Mouse (Mus musculus) stomach, embryonic 14.5 days (tissue): ENCODE results near the gene Dpf2. TPM values are rescaled to one million over a fixed set of nuclear protein-coding genes. Genes with fewer than 3 reads are reported as not detected.

Source experiments
- ATAC-seq: fragments of 200-750 bp; cut with Nextera tagmentation; 2 replicates; pipeline ENCODE4 v1.8.0; 2017; ENCODE audit warnings: low read depth, moderate TSS enrichment; ENCODE audit not compliant: insufficient number of reproducible peaks, insufficient read depth, low FRiP score
- H3K27ac ChIP-seq: fragments of 300-500 bp; sonication (generic); 2 replicates; pipeline ENCODE4 v1.5.1; 2014; ENCODE audit warnings: mild to moderate bottlenecking, low read length, moderate library complexity, mixed read lengths
- H3K27me3 ChIP-seq: fragments of 300-500 bp; sonication (generic); 2 replicates; pipeline ENCODE4 v1.6.1; 2014; ENCODE audit warnings: low read length, control low read depth, mixed read lengths; ENCODE audit not compliant: control insufficient read depth, insufficient read depth
- H3K36me3 ChIP-seq: fragments of 300-500 bp; sonication (generic); 2 replicates; pipeline ENCODE4 v1.6.1; 2014; ENCODE audit warnings: mild to moderate bottlenecking, control low read depth, low read length, moderate library complexity, mixed read lengths; ENCODE audit not compliant: control insufficient read depth, insufficient read depth
- H3K4me1 ChIP-seq: fragments of 300-500 bp; sonication (generic); 2 replicates; pipeline ENCODE4 v1.6.1; 2014; ENCODE audit warnings: low read length, control low read depth, mixed read lengths; ENCODE audit not compliant: control insufficient read depth, insufficient read depth
- H3K4me2 ChIP-seq: fragments of 300-500 bp; sonication (generic); replicated peaks from 2 replicates; pipeline ENCODE4 v1.6.1; 2014; ENCODE audit warnings: low read depth, low read length, control low read depth
- H3K4me3 ChIP-seq: fragments of 300-500 bp; sonication (generic); 2 replicates; pipeline ENCODE4 v1.5.1; 2014; ENCODE audit warnings: low read depth, low read length, control low read depth
- H3K9ac ChIP-seq: fragments of 300-500 bp; sonication (generic); replicated peaks from 2 replicates; pipeline ENCODE4 v1.6.1; 2014; ENCODE audit warnings: low read depth, mild to moderate bottlenecking, control low read depth, low read length, moderate library complexity, mixed read lengths
- H3K9me3 ChIP-seq: fragments of 300-500 bp; sonication (generic); 2 replicates; pipeline ENCODE4 v1.6.1; 2016; ENCODE audit warnings: low read depth, low read length, control low read depth; ENCODE audit not compliant: control insufficient read depth
- WGBS: fragments of 180-500 bp; shearing (Covaris S2); extraction: QIAGEN DNeasy Blood & Tissue Kit; methylation state at CpG from one replicate; pipeline ENCODE4 v1.1.7; 2014; 5-methylcytosine and 5-hydroxymethylcytosine counted together
- polyA plus RNA-seq: library from polyadenylated mRNA; unstranded; fragments of >200 nt; fragmentation: Nextera tagmentation; extraction: Ambion mirVana; gene quantifications from 2 replicates; pipeline ENCODE4 v1.2.1, GENCODE M21; 2014

Dpf2 gene
- polyA plus RNA-seq, 1 experiment from 2014 or later: 148 TPM

GRCm38 (mm10) chr19:5952071-5952691 is 39.4 kb upstream of the Dpf2 start:
- Histone ChIP-seq H3K36me3 (peaks cover 61% of the 10 kb centered on the region), H3K4me2 (no peak overlapping the region), H3K4me3 (no peak overlapping the region), H3K9ac (no peak overlapping the region), H3K27ac (peak overlapping the region; percentile 27; the same call in 1 of the 2 replicates), H3K9me3 (no peaks in the 10 kb centered on the region), H3K4me1 (peaks cover 11% of the 10 kb centered on the region; the same call in 1 of the 2 replicates), H3K27me3 (no peaks in the 10 kb centered on the region)
- no peak for ATAC-seq
- 82% methylated on average over 13 of the region's 13 CpGs for WGBS

GRCm38 (mm10) chr19:5951631-5952030 is 38.8 kb upstream of the Dpf2 start:
- H3K9me3 ChIP-seq: no peaks in the 10 kb centered on the region
- H3K4me3 ChIP-seq: no peak overlapping the region
- peaks cover 11% of the 10 kb centered on the region; the same call in 1 of the 2 replicates for H3K4me1 ChIP-seq
- no peak overlapping the region for H3K9ac ChIP-seq
- no peaks in the 10 kb centered on the region for H3K27me3 ChIP-seq
- ATAC-seq: no peak
- 86% methylated on average over 16 of the region's 16 CpGs for WGBS
- no peak overlapping the region for H3K27ac ChIP-seq
- no peak overlapping the region for H3K4me2 ChIP-seq
- peaks cover 61% of the 10 kb centered on the region for H3K36me3 ChIP-seq

- H3K9me3 ChIP-seq: no peaks in the 10 kb centered on the region
- no peak for ATAC-seq
- 90% methylated on average over 11 of the region's 11 CpGs for WGBS
These were observed 37.4 kb upstream of the Dpf2 start for GRCm38 (mm10) chr19:5950218-5950617.

GRCm38 (mm10) chr19:5945891-5946290 is 33.1 kb upstream of the Dpf2 start:
- 58% methylated on average over 8 of the region's 8 CpGs for WGBS
- H3K4me2 ChIP-seq: no peak overlapping the region
- no peaks in the 10 kb centered on the region for H3K9me3 ChIP-seq
- peaks cover 12% of the 10 kb centered on the region; the same call in 1 of the 2 replicates for H3K4me1 ChIP-seq
- H3K27me3 ChIP-seq: no peaks in the 10 kb centered on the region
- no peak overlapping the region for H3K9ac ChIP-seq
- peak overlapping the region; percentile 45; the same call in 1 of the 2 replicates for H3K27ac ChIP-seq
- ATAC-seq: no peak
- H3K36me3 ChIP-seq: peaks cover 41% of the 10 kb centered on the region
- no peak overlapping the region for H3K4me3 ChIP-seq

More at GRCm38 (mm10) chr19:5950218-5950617, 37.4 kb upstream of the Dpf2 start:
- Histone ChIP-seq H3K27me3 (no peaks in the 10 kb centered on the region), H3K4me3 (no peak overlapping the region), H3K4me2 (no peak overlapping the region), H3K27ac (no peak overlapping the region), H3K36me3 (peaks cover 61% of the 10 kb centered on the region), H3K9ac (no peak overlapping the region), H3K4me1 (peaks cover 13% of the 10 kb centered on the region; the same call in 1 of the 2 replicates)

- peak; percentile 48; the same call in 1 of the 2 replicates for ATAC-seq
- H3K4me1 ChIP-seq: peaks cover 12% of the 10 kb centered on the region; the same call in 1 of the 2 replicates
- H3K36me3 ChIP-seq: peaks cover 39% of the 10 kb centered on the region
- no peaks in the 10 kb centered on the region for H3K27me3 ChIP-seq
- H3K9ac ChIP-seq: no peak overlapping the region; the same call in 1 of the 2 replicates
- WGBS: 58% methylated on average over 7 of the region's 7 CpGs
- H3K4me2 ChIP-seq: no peak overlapping the region
- no peak overlapping the region for H3K4me3 ChIP-seq
- peak overlapping the region; percentile 45; the same call in 1 of the 2 replicates for H3K27ac ChIP-seq
- no peaks in the 10 kb centered on the region for H3K9me3 ChIP-seq
These were observed 32.2 kb upstream of the Dpf2 start for GRCm38 (mm10) chr19:5945027-5945426.

- Histone ChIP-seq H3K4me2 (no peak overlapping the region), H3K4me1 (peaks cover 12% of the 10 kb centered on the region; the same call in 1 of the 2 replicates), H3K27ac (no peak overlapping the region), H3K9ac (no peak overlapping the region), H3K36me3 (peaks cover 32% of the 10 kb centered on the region), H3K9me3 (no peaks in the 10 kb centered on the region), H3K4me3 (no peak overlapping the region), H3K27me3 (no peaks in the 10 kb centered on the region)
- 79% methylated on average over 8 of the region's 8 CpGs for WGBS
- no peak for ATAC-seq
These were observed 31.3 kb upstream of the Dpf2 start for GRCm38 (mm10) chr19:5944145-5944544.

- Histone ChIP-seq H3K36me3 (peaks cover 27% of the 10 kb centered on the region), H3K9me3 (no peaks in the 10 kb centered on the region), H3K27me3 (no peaks in the 10 kb centered on the region), H3K9ac (no peak overlapping the region), H3K4me2 (no peak overlapping the region), H3K4me1 (peaks cover 13% of the 10 kb centered on the region; the same call in 1 of the 2 replicates), H3K27ac (no peak overlapping the region), H3K4me3 (no peak overlapping the region)
- WGBS: 94% methylated on average over 15 of the region's 15 CpGs
- ATAC-seq: no peak
These were observed 30.6 kb upstream of the Dpf2 start for GRCm38 (mm10) chr19:5943404-5943803.

- Histone ChIP-seq H3K36me3 (peaks cover 22% of the 10 kb centered on the region), H3K4me2 (no peak overlapping the region), H3K27ac (no peak overlapping the region), H3K4me1 (peaks cover 21% of the 10 kb centered on the region), H3K9ac (no peak overlapping the region), H3K27me3 (no peaks in the 10 kb centered on the region), H3K4me3 (no peak overlapping the region), H3K9me3 (no peaks in the 10 kb centered on the region)
- WGBS: 84% methylated on average over 7 of the region's 7 CpGs
- no peak for ATAC-seq
These were observed 29.8 kb upstream of the Dpf2 start for GRCm38 (mm10) chr19:5942581-5942980.
